Mouse (Mus musculus) embryo, embryonic 9.5 days (tissue): ENCODE measurements at regions not wholly inside any gene's neighbourhood (a gene's known extent, or its start where the extent isn't known, plus 50 kb on each side); places are given as distances from the start of the nearest gene placed in this dataset.

Source experiments
- DNase-seq: peaks from one replicate; pipeline ENCODE4 v3.0.0-alpha.2; 2017; ENCODE audit errors: extremely low spot score

DNA sequence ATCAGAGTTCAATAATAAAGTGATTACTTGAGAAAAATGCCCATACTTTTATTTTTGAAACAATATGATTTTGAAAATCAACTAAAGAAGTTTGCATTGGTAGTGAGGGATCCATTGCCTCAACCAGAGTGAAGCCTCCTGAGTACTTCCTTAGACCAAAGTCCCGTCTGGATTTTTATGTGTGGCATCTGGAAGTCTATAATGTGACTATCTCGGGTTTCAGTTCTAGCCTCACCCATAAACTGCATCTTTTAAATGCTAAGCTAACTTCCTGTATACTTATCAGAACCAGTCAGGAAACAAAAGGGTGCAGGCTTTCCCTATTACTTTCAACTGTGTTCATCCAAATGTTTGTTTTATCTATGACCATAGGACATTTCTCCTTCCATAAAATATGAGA is 178.8 kb downstream of the Spry2 start:
- DNase-seq = no peak

DNA sequence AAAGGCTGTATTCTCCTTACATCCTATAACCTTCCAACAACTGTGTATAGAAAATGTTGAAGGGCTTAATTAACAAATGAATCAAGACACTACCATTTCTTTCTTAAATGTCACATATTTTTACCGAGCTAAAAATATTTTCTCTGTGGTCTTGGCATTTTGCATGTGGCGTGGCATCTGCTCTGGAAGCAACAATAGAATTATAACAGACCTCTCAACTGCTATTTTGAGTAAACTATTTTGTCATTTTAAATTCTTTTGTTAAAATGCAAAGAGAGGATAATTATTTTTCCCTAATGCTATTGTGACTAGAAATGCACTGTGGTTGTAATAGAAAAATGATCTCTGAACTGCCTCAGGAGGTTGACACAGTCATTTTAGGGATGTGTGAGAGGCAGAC is 187.9 kb downstream of the Spry2 start:
- no peak for DNase-seq

- DNase-seq = no peak
These were observed 189.9 kb downstream of the Spry2 start for GRCm38 (mm10) chr14:105706756-105707155.

DNA sequence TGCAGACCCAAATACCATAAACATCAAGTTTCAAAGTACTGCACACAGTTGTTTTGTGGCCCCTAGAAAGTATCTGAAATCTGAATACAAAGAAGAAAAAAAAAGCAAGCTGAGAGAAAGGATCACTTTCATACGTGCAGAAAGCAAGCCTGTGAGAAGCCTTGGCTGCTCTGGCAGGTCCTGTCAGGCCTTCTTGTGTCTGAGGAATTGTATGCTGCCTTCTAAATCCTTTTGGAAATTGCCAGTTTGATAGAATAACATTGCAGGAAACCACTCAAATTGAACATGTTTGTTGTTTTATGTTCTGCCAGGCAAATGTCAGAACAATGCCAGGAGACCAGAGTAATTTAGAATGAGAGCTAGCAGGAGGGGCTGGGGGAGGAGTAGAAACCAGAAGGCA is 198.0 kb downstream of the Spry2 start:
- no peak for DNase-seq

GRCm38 (mm10) chr14:105698086-105698485 is 198.5 kb downstream of the Spry2 start:
- no peak for DNase-seq

GRCm38 (mm10) chr14:105697398-105697797 is 199.2 kb downstream of the Spry2 start:
- DNase-seq = no peak

DNA sequence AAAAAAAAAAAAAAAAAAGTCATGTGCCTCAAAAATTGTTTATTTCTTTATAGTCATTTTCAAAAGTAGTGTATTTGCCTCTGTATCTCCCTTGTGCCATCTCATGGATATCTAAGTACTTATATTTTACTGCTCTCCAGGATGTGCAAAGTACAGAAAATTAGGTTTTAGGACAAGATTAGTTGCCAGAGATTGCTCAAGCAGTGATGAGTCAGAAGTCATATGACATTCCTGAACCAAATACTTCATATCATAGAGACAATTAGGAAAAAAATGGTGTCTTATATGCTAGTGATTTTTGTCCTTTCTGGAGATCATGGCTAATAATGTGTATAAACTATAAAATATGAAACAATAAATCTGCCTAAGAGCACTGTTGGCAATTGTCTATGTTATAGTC is 201.7 kb downstream of the Spry2 start:
- no peak for DNase-seq

GRCm38 (mm10) chr14:105693713-105694112 is 202.9 kb downstream of the Spry2 start:
- no peak for DNase-seq

GRCm38 (mm10) chr14:105684826-105685465 is 211.7 kb downstream of the Spry2 start:
- no peak for DNase-seq

DNA sequence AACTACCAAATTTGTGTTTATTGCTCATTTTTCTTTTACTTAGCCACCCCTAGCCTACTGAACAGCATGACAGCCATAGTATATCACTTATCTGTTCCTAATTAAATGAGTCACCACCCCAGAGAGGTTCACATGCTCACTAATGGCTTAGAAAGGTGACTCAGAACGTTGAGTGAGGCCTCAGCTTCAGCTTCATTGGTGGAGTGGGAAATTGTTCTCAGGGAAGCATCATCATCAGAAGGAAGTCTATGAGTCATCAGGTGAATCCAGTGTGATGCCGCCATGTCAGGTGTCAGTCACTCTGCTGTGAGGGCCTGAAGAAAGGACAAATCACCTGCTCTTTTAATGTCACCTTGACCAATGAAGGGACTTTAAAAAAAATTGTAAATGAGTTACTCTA is 212.3 kb downstream of the Spry2 start:
- no peak for DNase-seq

GRCm38 (mm10) chr14:105676646-105676930 is 220.0 kb downstream of the Spry2 start:
- DNase-seq = no peak

DNA sequence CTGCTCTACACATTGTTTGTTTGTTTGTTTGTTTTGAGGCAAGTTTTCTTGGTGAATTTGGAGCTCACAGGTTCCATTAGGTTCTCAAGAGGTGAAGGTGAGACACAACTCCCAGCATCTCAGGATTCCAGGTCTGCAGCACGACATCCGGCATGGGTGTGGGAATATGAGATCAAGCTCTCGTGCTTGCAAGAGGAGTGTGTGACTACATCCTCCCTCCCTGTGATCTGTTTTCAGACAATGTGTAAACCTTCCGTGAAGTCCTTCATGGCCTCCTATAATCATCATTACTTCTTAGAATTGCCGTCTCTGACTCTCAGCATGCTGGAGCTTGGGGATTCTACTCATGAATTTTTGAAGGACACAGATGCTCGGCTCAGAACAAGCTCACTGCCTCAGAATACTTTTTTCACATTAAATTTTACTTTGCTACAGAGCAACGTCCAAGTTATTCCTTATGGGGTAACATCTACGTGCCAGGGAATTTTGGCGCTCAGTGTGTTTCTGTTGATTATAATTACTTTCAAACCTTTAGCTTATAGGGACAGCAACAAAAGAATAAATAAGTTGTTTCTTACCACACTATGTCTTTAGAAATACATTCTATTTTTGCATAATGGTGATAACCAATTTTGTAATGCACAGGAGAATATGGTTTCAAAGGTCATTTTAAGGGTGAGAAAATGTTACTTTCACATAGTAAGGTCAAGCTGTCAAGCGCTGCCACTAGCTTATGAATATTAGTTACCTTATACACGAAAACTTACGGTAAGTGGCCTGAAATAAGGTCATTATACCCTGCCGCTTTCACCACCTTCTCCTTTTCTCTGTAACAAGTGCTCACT is 220.6 kb downstream of the Spry2 start:
- peak; percentile 60 for DNase-seq

- no peak for DNase-seq
These were observed 221.6 kb downstream of the Spry2 start for GRCm38 (mm10) chr14:105675006-105675405.

- DNase-seq = no peak
These were observed 227.7 kb downstream of the Spry2 start for GRCm38 (mm10) chr14:105668969-105669368.

GRCm38 (mm10) chr14:105664671-105665198 is 231.9 kb downstream of the Spry2 start:
- DNase-seq = no peak

DNA sequence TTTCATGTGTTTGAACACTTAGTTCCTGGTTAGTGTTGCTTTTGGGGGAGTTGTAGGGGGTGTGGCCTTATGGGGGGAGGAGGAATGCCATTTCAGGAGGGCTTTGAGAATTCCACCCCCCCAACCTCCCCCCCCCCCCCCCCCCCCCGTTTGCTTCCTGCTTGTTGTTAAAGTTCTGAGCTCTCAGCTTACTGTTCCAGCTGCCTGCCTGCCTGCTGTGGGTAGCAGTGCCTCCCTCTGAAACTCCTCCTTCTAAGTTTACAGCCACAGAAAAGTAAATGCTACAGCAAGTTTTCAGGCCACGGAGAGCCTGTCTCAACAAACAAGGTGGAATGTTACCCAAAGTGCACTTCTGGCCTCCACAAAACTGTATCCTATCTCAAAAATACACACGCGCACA is 233.1 kb downstream of the Spry2 start:
- no peak for DNase-seq

DNA sequence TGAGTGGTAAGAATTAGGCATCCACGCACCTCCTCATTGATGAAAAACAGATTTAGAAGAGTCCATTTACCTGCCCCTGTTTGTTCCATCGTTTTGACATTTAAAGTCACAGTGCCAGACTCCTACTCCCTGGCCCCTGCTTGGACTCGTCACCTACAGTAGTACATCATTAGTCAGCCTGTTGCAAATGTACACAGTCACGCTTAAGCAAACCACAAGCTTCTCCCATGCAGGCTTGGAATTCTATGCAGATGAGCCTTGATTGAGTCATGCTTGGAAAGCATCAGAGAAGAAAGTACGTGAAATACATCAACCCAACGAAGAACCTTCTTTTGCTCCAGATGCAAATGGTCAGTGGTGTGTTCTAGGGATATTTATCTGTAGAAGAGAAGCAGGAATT is 233.8 kb downstream of the Spry2 start:
- no peak for DNase-seq

DNA sequence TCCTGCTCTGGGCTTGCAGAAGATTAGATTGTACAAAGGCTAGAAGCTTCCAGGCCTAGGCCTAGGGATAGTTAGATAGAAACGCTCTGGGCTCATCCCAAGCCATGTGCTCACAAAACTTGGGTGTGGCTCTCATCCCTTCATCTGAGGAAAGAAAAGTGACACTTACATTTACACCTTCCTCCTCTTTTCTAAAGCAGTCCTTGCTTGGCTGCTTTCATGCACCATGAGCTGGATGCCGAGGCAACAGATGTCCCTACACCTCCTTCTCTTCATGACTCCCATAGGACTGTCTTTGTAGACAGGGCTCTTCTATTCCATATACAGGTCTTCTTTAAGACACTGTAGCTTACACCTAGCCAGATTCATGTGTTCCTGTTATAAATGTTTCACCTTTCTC is 238.3 kb downstream of the Spry2 start:
- no peak for DNase-seq

DNA sequence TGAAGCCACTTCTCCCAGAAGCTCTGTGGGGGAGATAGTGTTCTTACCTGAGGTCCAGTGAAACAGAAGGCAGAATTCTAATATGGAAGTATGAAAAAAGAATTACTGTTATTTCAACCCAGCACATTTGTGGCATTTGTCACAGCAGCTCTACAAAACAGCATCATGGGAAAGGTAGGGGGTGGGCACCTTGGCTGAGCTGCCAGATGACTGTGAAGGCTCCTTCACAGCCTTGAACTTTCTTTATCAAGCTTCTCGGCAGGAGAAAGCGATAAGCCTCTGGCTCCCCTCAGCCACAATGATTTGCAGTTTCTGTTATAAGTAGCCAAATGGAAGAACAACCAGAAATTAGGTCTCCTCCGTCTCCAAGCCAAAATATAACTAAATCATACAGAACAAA is 249.5 kb downstream of the Spry2 start:
- no peak for DNase-seq

DNA sequence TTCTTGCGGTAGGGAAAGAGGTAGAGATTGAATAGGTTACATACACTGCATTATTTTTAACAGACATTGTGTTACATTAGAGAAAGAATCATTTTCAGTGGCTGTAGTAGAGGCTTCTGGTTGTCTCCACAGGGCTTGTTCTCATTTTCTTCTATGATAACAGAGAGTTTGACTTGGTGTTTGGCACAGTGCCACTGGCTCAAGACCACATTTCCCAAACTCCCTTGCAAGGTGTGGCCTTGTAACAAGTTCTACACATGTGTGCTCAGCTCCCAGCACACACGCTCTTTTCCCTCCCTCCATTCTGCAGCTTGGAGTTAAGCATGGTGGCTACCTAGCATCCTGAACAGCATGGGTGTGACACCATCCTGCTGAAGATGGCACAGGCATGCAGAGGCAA is 252.2 kb downstream of the Spry2 start:
- DNase-seq = no peak

DNA sequence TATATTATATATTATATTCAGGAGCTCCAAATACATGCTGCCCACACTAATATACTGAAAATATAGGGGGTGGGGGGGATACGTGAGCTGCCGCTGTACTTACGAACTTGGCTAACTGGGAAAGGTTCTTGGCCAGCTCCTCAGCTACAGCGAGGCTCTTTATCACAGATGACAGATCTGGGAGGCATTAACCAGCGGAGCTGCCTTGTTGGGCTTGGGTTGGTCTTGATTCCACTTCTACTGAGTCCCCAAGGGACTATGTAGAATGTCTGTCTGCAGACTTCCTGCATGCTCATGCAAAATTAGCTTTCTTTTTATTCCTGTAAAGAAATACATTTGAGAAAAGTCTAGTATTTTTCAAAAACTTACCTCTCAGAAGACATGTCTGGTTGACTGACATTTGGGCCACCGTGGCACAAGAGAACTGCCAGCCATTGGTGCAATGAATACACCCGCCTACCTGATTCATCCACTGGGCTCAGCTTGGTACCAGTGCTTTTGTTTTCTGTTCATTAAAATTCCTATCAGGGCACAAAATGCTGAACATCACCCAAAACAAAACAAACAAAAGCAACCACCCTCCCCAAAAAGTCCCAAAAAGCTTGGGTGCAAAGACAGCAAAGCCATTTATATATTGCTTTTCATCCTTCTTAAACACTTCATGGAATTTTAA is 253.2 kb downstream of the Spry2 start:
- no peak for DNase-seq

GRCm38 (mm10) chr14:105632335-105632734 is 264.3 kb downstream of the Spry2 start:
- DNase-seq = no peak

DNA sequence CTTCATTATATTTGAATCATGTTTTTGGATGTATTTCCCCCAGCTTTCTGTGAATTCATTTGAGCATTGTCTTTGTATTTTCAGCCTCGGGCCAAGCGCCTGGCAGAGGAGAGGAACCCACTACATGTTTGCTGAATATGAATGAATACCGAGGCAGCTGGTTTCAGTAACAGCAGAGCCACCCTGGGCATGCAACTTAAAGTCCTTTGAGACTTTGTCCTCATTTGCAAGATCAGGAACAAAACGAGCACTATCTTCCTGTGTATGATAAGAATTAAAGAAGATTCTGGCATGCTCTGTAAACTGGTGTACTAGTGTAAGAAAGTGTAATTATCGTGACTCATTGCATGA is 265.0 kb downstream of the Spry2 start:
- no peak for DNase-seq
